Mouse (Mus musculus): ENCODE data around the gene Gm3488. TPM values are rescaled to one million over a fixed set of nuclear protein-coding genes. Genes with fewer than 3 reads are reported as not detected.

Gene Gm3488
- polyA plus RNA-seq (2014; fragmentation: Illumina TruSeq; extraction: RNeasy Lipid Tissue Mini Kit (QIAGEN cat#74804); ENCODE audit: low replicate concordance): 0.59 TPM

GRCm38 (mm10) chr14:5501374-5501773 lies at the start of gene Gm3488:
Gm3488 (plus strand) TSS chr14:5501674.

GRCm38 (mm10) chr14:5455367-5455766 lies 46.1 kb upstream of the Gm3488 start, which contains the start of gene Gm3194:
Gm3194 (minus strand) TSS chr14:5455467.

GRCm38 (mm10) chr14:5477730-5478129 lies 23.7 kb upstream of the Gm3488 start, which contains the start of gene Gm8246:
Gm8246 (minus strand) TSS chr14:5477830.

GRCm38 (mm10) chr14:5483907-5484306 lies 17.6 kb upstream of the Gm3488 start, which contains the start of gene Gm3187:
Gm3187 (plus strand) TSS chr14:5484207.

GRCm38 (mm10) chr14:5538196-5538595 lies 36.7 kb downstream of the Gm3488 start, which contains the start of gene Gm3532:
Gm3532 (plus strand) TSS chr14:5538496.

Other genes starting within 250 kb of the Gm3488 start
- gene Gm3526, start 241.1 kb upstream of the Gm3488 start, polyA plus RNA-seq (2014; fragmentation: Illumina TruSeq; extraction: RNeasy Lipid Tissue Mini Kit (QIAGEN cat#74804); ENCODE audit: low replicate concordance): not detected
- not detected for gene Gm3542, start 166.7 kb upstream of the Gm3488 start, polyA plus RNA-seq (2014; fragmentation: Illumina TruSeq; extraction: RNeasy Lipid Tissue Mini Kit (QIAGEN cat#74804); ENCODE audit: low replicate concordance)
- 0.22 TPM for gene Gm3500, start 112.6 kb upstream of the Gm3488 start, polyA plus RNA-seq (2014; fragmentation: Illumina TruSeq; extraction: RNeasy Lipid Tissue Mini Kit (QIAGEN cat#74804); ENCODE audit: low replicate concordance)
- 0.48 TPM for gene Gm3194, start 46.2 kb upstream of the Gm3488 start, polyA plus RNA-seq (2014; fragmentation: Illumina TruSeq; extraction: RNeasy Lipid Tissue Mini Kit (QIAGEN cat#74804); ENCODE audit: low replicate concordance)
- not detected for gene Gm8246, start 23.8 kb upstream of the Gm3488 start, polyA plus RNA-seq (2014; fragmentation: Illumina TruSeq; extraction: RNeasy Lipid Tissue Mini Kit (QIAGEN cat#74804); ENCODE audit: low replicate concordance)
- not detected for gene Gm3187, start 17.5 kb upstream of the Gm3488 start, polyA plus RNA-seq (2014; fragmentation: Illumina TruSeq; extraction: RNeasy Lipid Tissue Mini Kit (QIAGEN cat#74804); ENCODE audit: low replicate concordance)
- gene Gm3532, start 36.8 kb downstream of the Gm3488 start, polyA plus RNA-seq (2014; fragmentation: Illumina TruSeq; extraction: RNeasy Lipid Tissue Mini Kit (QIAGEN cat#74804); ENCODE audit: low replicate concordance): not detected
- not detected for gene Gm8265, start 131.4 kb downstream of the Gm3488 start, polyA plus RNA-seq (2014; fragmentation: Illumina TruSeq; extraction: RNeasy Lipid Tissue Mini Kit (QIAGEN cat#74804); ENCODE audit: low replicate concordance)
- gene Gm9603, start 185.8 kb downstream of the Gm3488 start, polyA plus RNA-seq (2014; fragmentation: Illumina TruSeq; extraction: RNeasy Lipid Tissue Mini Kit (QIAGEN cat#74804); ENCODE audit: low replicate concordance): not detected
- gene Gm3373, start 239.9 kb downstream of the Gm3488 start, polyA plus RNA-seq (2014; fragmentation: Illumina TruSeq; extraction: RNeasy Lipid Tissue Mini Kit (QIAGEN cat#74804); ENCODE audit: low replicate concordance): 0.52 TPM

Measured in small intestine, adult 10 weeks (tissue).